Mouse (Mus musculus) kidney, adult 9 months (tissue): Measurements from ENCODE around the gene Slc30a6.
"Not testable (repeated sequence)": the region's sequence is repeated elsewhere in the genome, so short reads cannot be mapped to it uniquely, and the experiment has no call there.

Experiments used
- DNase-seq: peaks from one replicate; pipeline ENCODE4 v3.0.0; 2022

Gene Slc30a6

GRCm38 (mm10) chr17:74453928-74454327 lies 58.5 kb downstream of the Slc30a6 start:
- DNase-seq: no peak

GRCm38 (mm10) chr17:74454660-74455059 lies 59.3 kb downstream of the Slc30a6 start:
- no peak for DNase-seq

- no peak for DNase-seq
Measured at GRCm38 (mm10) chr17:74455426-74455825, 60.0 kb downstream of the Slc30a6 start.

GRCm38 (mm10) chr17:74456825-74457224 lies 61.4 kb downstream of the Slc30a6 start:
- DNase-seq: no peak

GRCm38 (mm10) chr17:74457972-74458677 lies 62.7 kb downstream of the Slc30a6 start:
- DNase-seq: no peak

- peak; percentile 27 for DNase-seq
Measured at GRCm38 (mm10) chr17:74458711-74459408, 63.5 kb downstream of the Slc30a6 start, which contains the start of gene Nlrc4. TSS of gene Nlrc4 (minus strand) at chr17:74459142.

GRCm38 (mm10) chr17:74463510-74463909 lies 68.1 kb downstream of the Slc30a6 start:
- no peak for DNase-seq

- DNase-seq: not testable (repeated sequence)
Measured at GRCm38 (mm10) chr17:74467981-74468380, 72.6 kb downstream of the Slc30a6 start.

GRCm38 (mm10) chr17:74470133-74470532 lies 74.7 kb downstream of the Slc30a6 start:
- DNase-seq: not testable (repeated sequence)
